8 mouse cellular contexts compared by ENCODE assay signal in the genomic region with DNA sequence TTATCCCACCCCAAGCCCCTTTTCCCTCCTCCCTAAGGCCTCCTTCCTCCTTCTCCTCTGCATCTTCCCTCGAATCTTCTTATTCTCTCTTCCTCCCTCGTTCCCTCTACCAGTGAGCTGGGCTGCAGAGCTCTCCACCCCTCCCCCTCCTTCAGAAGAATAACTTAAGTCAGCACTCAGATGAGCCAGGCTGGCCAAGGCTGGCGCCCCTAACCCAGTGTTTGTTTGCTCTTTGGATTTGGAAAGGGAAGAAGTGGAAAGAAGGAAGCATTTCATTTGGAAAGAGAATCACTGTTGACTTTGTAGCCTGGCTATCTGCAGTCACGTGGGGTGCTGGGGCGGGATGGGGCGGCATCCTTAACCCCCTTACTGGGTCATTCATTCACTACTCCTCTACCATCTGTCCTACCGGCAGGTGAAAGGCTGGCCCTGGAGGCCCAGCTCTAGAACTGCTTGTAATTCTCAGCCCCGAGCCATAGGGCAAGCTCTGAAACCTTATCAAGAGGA. TPM values are rescaled to one million over a fixed set of nuclear protein-coding genes. Genes with fewer than 3 reads are reported as not detected.
A peak's percentile ranks its signal among the peaks of the same experiment; 100 is the strongest.
DNase-seq lines count a peak whose midpoint lies in the region; ATAC-seq and TF ChIP-seq lines count a peak whose summit lies in the region.

No protein-coding gene starts in this region.

- H3K27me3 ChIP-seq in hindbrain, embryonic 15.5 days: no peaks in the 10 kb centered on the region
- H3K27me3 ChIP-seq in liver, adult 2 months (ENCODE audit: control insufficient read depth, insufficient read depth, low read length): no peaks in the 10 kb centered on the region

- no peaks in the 10 kb centered on the region for H3K36me3 ChIP-seq in hindbrain, embryonic 15.5 days
- no peaks in the 10 kb centered on the region for H3K36me3 ChIP-seq in liver, adult 2 months (ENCODE audit: control insufficient read depth, insufficient read depth, low read length)

- H3K79me2 ChIP-seq in liver, adult 2 months (ENCODE audit: control insufficient read depth, insufficient read depth, low read length): no peaks in the 10 kb centered on the region

- no peak for TF ChIP-seq POLR2A in liver, adult 2 months (IDR thresholded peaks at IDR 0.05; ENCODE audit: extremely low read depth, insufficient read depth, low read length)

- 5% methylated on average over 8 of the region's 8 CpGs for WGBS in hindbrain, embryonic 15.5 days
- 14% methylated on average over 8 of the region's 8 CpGs for WGBS in liver, adult 2 months

- TF ChIP-seq CTCF in layer of hippocampus, adult 2 months (conservative IDR thresholded peaks at IDR 0.05): no peak
- TF ChIP-seq CTCF in liver, adult 2 months (IDR thresholded peaks at IDR 0.05; ENCODE audit: low read depth, low read length): no peak

- peak overlapping the region; percentile 90 for H3K27ac ChIP-seq in layer of hippocampus, adult 2 months
- H3K27ac ChIP-seq in hindbrain, embryonic 15.5 days (replicated peaks): peak overlapping the region; percentile 83
- H3K27ac ChIP-seq in liver, adult 2 months (replicated peaks; ENCODE audit: insufficient read depth, low read depth, low read length): no peak overlapping the region

- peak overlapping the region; percentile 45 for H3K9ac ChIP-seq in hindbrain, embryonic 15.5 days
- H3K9ac ChIP-seq in liver, adult 2 months (ENCODE audit: low read depth, low read length): no peak overlapping the region

- no peak for DNase-seq in layer of hippocampus, adult 2 months (ENCODE audit: low spot score in 2 of 2)
- no peak for DNase-seq in layer of hippocampus, adult 11-12 months (ENCODE audit: low spot score)
- peak; percentile 62 for DNase-seq in cerebellum, adult 8-10 months
- peak; percentile 59 for DNase-seq in liver, adult 2 months (ENCODE audit: extremely low read depth, low read depth, low spot score)
- DNase-seq in T-cell, adult 2 months (ENCODE audit: low spot score): no peak
- no peak for DNase-seq in left cerebral cortex, postnatal 4 days
- no peak for DNase-seq in gastrocnemius, postnatal 36 days

- peak; percentile 39 for ATAC-seq in hindbrain, embryonic 15.5 days (ENCODE audit: low FRiP score, low read depth)

- peak overlapping the region; percentile 62 for H3K4me3 ChIP-seq in layer of hippocampus, adult 2 months
- H3K4me3 ChIP-seq in hindbrain, embryonic 15.5 days: peak overlapping the region; percentile 89
- peak overlapping the region; percentile 88; the same call in 1 of the 2 replicates for H3K4me3 ChIP-seq in liver, adult 2 months (ENCODE audit: insufficient read depth, low read depth, low read length)

- H3K4me2 ChIP-seq in hindbrain, embryonic 15.5 days: peak overlapping the region; percentile 64

- H3K9me3 ChIP-seq in hindbrain, embryonic 15.5 days: no peaks in the 10 kb centered on the region

- intact Hi-C loops in left cerebral cortex, postnatal 4 days (cut with DNase I): loop anchor here (5.0 kb wide), 2 partner anchors 44 to 59 kb away; no protein-coding TSS in a partner anchor
- intact Hi-C loops in gastrocnemius, postnatal 36 days (cut with DNase I): loop anchor here (1.0 to 5.0 kb wide), 3 partner anchors 58 to 159 kb away; no protein-coding TSS in a partner anchor

- peaks cover 45% of the 10 kb centered on the region for H3K4me1 ChIP-seq in hindbrain, embryonic 15.5 days (replicated peaks)
- peaks cover 4% of the 10 kb centered on the region; the same call in 1 of the 2 replicates for H3K4me1 ChIP-seq in liver, adult 2 months (ENCODE audit: control insufficient read depth, insufficient read depth, low read length)

RNA-seq across cellular contexts. Expression of gene Cotl1, which starts 0.6 kb away (rescaled TPM):
- total RNA-seq in layer of hippocampus, adult 2 months (2021): 100 to 1,000 TPM; 138 to 139 TPM
- 147 and 151 TPM in 2 replicates for polyA plus RNA-seq in hindbrain, embryonic 15.5 days (2015; fragmentation: Nextera tagmentation; extraction: Ambion mirVana)
- total RNA-seq in liver, adult 2 months (2014; rRNA removed): 12.4 and 18.6 TPM in 2 replicates
- 26.7 and 40.3 TPM in 2 replicates for polyA plus RNA-seq in liver, adult 2 months (2012; rRNA removed)
- 100 to 1,000 TPM; 208 to 215 TPM for total RNA-seq in left cerebral cortex, postnatal 4 days (2021)
- total RNA-seq in gastrocnemius, postnatal 36 days (2021): 1 to 10 TPM; 4.8 to 6.6 TPM

RNA-seq across cellular contexts. Expression of gene Klhl36, which starts 21.1 kb away (rescaled TPM):
- 1 to 10 TPM; 7.7 to 8.4 TPM for total RNA-seq in layer of hippocampus, adult 2 months (2021)
- 17.3 TPM in 2 replicates for polyA plus RNA-seq in hindbrain, embryonic 15.5 days (2015; fragmentation: Nextera tagmentation; extraction: Ambion mirVana)
- 5.2 and 7.0 TPM in 2 replicates for total RNA-seq in liver, adult 2 months (2014; rRNA removed)
- polyA plus RNA-seq in liver, adult 2 months (2012; rRNA removed): 11.3 and 12.2 TPM in 2 replicates
- 10 to 100 TPM in 1 of 2 experiments, 1 to 10 TPM in 1; 8.9 to 11.8 TPM for total RNA-seq in left cerebral cortex, postnatal 4 days (2021)
- 1 to 10 TPM; 1.0 to 1.4 TPM for total RNA-seq in gastrocnemius, postnatal 36 days (2021)

Comparison
In these comparisons a context has a peak if more than half of its experiments do, and no peak if none do; other contexts are left out.
1. DNase-seq: peak in cerebellum, adult 8-10 months (single experiment) and liver, adult 2 months (single experiment); none in layer of hippocampus, adult 2 months (0 of 2), layer of hippocampus, adult 11-12 months (single experiment), T-cell, adult 2 months (single experiment), left cerebral cortex, postnatal 4 days (single experiment) and gastrocnemius, postnatal 36 days (0 of 2).
2. Peak in every context shown above with its lines, with median percentiles within 50 percentile points of each other: H3K4me3 ChIP-seq.